Mouse (Mus musculus) ovary, postnatal 10 days (tissue): ENCODE measurements at regions not wholly inside any gene's neighbourhood (a gene's known extent, or its start where the extent isn't known, plus 50 kb on each side); places are given as distances from the start of the nearest gene placed in this dataset.

ENCODE experiments used
- DNase-seq: peaks from one replicate; pipeline ENCODE4 v3.0.0; 2022; ENCODE audit warnings: low spot score

GRCm38 (mm10) chr15:93785846-93786412, 190.2 kb upstream of the Prickle1 start:
- DNase-seq: no peak

- DNase-seq: no peak
These were observed 188.0 kb upstream of the Prickle1 start for GRCm38 (mm10) chr15:93783736-93784135.

- DNase-seq: no peak
These were observed 179.6 kb upstream of the Prickle1 start for GRCm38 (mm10) chr15:93775199-93775745.

DNA sequence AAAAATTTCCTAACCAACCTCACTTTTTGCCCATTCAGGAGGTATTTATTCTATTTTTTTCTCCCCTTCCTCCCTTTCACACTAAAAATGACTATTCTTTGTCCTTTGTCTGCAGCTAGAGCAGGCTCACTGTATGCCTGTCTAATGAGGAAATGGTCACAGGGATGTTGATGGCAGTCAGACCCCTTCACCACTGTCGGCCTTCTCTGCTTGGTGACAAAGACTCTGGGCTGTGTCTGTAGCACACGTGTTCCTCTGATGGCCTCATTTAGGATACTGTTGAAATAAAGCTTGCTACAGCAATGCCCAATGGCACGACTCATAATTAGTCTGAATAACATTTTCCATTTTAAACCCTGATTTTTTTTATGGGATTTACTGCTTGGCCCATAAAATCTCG, 178.6 kb upstream of the Prickle1 start:
- no peak for DNase-seq

- DNase-seq: no peak
These were observed 171.3 kb upstream of the Prickle1 start for GRCm38 (mm10) chr15:93766981-93767380.

DNA sequence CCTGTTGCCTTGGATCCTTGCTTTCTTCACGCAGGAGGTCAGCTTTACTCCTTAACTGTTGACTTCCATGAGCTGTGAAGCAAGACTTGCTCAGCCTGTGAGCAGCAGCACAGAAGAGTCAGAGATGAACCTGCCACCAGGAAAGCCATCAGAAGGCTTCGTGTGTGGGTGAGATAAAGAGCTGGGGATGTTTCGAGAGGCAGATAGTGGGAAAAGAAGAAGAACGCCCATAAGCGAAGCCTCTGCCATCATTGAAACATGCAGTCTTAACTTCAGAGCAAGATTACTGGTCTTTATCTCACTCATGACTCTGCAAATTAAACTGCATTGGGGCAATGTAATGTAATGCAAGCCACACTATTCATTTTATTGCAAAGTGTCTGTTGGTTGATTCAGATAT, 167.4 kb upstream of the Prickle1 start:
- DNase-seq: no peak

DNA sequence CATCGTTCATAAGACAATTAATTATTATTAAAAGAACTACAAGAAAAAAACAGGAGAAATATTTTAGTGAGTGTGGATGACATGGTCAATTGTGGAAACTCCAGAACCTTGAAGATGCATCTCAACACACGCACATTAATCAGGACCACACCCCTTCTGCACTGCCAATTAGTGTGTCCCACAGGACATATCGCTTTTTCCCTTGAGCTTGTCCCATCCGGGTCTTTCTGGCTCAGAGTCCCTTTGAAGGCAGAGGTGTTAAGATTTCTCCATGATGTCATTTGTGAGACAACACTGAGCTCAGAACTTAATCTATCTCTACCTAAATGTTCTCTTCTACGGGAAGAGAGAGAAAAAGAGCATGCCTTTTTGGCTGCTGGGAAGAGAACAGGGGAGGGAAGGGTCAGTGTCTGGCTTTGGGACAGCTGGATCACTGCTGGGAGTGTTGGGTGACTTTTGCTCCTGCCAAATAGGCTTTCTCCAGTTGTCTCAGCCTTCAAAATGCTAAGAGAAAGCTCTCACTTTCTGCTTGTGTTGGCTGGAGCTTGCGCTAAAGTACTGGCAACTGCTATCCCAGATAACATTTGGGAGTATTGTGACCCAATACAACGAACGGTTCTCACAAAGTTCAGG, 162.6 kb upstream of the Prickle1 start:
- no peak for DNase-seq

GRCm38 (mm10) chr15:93755989-93756388, 160.3 kb upstream of the Prickle1 start:
- no peak for DNase-seq

- DNase-seq: no peak
These were observed 156.1 kb upstream of the Prickle1 start for GRCm38 (mm10) chr15:93751817-93752216.

GRCm38 (mm10) chr15:93750953-93751352, 155.3 kb upstream of the Prickle1 start:
- no peak for DNase-seq

DNA sequence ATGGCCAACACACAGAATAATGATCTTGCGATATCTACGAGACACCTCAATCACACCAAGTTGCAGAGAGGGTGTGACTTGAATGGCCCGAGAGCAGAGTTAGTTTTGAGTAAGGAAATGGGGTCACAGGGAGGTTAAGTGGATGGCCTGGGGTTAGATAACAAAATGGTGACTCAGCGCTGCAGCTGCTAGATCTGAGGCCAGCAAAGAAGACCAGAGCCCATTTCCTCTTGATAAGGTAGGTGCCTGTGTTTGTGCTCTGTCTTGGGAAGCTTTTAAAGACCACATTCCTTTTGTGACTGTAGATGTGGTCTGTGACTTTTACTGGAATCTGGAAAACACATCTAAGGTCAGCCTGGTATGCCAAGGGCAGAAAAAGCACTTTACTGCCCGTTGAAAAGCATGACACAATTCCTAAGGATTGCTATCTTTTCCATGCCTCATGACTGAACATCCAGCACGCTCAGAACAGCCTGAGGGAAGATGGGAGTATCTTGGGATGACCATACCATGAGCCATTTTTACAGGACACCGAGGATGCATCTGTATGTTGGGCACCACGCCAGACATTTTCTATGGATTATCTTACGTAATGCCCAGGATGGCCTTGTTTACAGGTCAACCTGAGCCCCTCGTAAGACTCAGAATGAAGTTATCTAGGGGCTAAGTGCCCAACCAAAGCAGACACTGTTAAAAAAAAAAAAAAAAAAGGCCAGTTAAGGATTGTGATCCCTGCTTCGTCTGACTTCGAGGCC, 148.7 kb upstream of the Prickle1 start:
- DNase-seq: no peak

DNA sequence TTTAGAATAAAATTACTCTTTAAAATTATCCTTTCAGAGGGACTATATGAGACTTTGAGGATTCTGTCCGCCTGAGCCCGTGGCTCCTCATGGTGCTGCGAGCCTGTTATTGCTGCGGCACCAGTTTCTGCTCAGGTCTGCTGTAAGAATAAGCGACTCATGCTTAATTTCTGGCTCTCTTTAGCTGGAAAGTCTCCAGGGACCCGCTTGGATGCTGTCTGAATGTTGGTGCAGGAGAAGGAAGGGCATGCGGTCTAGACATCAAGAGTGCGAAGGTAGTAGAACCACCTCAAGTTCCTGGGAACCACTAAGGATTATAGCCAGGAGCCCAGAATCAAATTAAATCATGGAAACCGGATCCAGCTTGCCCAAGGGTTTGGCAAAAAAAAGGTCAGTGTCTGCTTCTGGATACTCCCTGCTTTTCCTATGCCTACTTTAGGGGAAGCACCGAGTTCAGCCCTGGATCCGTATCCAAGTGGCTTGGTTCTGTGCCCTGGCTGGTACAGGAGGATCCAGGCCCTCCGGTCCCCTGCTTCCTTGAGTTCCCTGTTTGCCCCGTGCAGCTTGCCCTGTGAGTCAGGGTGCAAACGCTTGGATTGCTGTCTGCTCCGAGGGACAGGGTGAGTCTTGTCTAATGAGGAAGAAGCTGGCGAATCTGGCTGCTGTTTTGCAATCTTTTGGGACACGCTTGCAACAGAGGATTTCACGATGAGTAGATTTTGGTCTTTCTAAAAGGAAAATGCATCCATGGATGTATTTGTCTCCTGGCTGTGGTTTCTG, 138.2 kb upstream of the Prickle1 start:
- no peak for DNase-seq

DNA sequence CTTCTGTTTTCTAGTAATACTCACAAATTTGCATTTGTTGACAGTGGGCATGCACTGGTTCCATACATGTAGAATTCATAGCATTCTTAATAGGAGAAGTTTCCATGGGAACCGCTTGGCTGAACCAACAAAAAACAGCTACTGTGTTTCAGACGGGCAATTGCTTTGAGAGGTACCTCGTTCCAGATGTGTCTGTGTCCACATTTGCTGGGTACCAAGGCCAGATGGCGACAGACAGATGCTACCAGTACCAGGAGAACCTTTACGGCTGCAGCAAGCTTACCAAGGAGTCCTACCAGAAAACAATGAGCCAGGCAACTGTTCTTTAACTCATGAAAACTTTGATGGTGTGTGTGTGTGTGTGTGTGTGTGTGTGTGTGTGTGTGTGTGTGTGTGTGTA, 137.1 kb upstream of the Prickle1 start:
- DNase-seq: no peak

- DNase-seq: no peak
These were observed 135.5 kb upstream of the Prickle1 start for GRCm38 (mm10) chr15:93731161-93731560.

DNA sequence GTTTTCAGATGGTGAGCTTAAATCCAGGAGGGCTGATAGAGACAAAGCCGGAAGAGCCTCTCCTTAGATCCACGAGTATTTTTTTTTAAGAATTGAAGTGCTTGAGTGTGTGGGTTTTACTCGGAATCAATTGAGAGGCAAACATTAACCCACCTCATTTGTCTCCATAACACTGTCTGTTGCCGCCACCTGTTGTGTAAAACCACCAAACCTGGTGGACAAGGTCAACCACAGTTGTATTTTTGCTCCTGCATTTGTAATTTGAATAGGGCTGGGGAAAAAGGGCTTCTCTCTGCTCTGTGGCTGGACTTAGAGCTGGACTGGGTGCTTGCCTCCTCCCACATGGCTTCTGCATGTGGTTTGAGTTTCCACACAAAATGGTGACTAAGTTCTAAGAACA, 119.8 kb upstream of the Prickle1 start:
- no peak for DNase-seq

- DNase-seq: peak; percentile 88
These were observed 117.7 kb upstream of the Prickle1 start for GRCm38 (mm10) chr15:93713428-93713827.

- DNase-seq: no peak
These were observed 116.9 kb upstream of the Prickle1 start for GRCm38 (mm10) chr15:93712594-93712993.

DNA sequence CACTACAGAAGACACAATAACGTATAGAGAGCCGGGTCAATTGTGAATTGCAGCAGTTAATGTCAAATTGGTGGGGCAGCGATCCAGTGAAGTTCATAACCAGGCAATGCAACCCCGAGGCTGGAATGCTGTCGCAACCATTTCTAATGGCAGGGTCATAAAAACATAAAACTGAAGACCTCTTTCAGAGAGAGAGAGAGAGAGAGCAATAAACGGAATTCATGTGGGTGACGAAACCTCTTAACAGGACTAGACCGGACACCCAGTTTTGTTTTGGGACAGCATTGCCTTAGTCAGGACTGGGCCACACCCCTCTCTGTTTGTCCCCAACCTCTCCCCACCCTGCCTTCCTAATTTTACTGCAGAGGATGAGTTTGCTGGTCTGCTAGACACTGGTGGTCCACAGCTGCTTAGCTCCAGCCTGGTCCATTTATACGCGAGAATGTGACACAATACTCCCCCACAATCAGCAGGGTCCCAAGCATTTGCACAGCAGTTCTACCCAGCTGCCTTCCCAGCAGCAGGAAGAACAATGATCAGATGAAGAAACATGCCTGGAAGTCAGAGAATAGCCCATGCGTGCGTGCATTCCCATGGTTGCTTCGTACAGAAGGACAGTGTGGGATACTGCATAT, 115.6 kb upstream of the Prickle1 start:
- DNase-seq: no peak

DNA sequence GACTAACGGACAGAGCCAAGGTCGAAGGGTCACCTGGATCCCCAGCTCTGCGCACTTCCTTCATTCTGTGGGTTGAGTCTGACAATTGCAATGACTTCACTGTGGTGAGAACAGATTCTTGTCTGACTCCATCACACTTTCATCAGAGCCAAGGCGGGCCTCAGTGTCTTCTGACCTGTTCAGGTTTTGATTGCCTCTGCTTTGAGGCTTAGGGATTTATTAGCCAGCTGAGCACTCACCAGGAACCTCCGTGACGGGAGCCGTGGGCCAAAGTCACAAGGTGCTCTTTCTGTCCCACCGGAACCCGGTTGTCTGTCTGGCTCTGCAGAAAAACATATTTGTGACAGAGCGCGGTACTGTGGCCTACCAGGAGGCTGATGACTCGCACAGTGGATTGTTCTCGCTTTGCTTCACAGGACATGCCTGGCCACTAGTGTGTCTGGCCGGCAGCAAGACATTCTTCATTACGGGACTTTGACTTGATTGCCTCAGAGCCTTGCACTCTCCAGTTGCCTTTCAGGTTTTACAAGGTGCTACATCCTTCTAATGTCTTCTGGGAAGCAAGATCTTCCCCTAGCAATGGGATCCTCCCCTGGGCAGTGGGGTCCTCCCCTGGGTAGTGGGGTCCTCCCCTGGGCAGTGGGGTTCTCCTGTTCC, 114.9 kb upstream of the Prickle1 start:
- no peak for DNase-seq

DNA sequence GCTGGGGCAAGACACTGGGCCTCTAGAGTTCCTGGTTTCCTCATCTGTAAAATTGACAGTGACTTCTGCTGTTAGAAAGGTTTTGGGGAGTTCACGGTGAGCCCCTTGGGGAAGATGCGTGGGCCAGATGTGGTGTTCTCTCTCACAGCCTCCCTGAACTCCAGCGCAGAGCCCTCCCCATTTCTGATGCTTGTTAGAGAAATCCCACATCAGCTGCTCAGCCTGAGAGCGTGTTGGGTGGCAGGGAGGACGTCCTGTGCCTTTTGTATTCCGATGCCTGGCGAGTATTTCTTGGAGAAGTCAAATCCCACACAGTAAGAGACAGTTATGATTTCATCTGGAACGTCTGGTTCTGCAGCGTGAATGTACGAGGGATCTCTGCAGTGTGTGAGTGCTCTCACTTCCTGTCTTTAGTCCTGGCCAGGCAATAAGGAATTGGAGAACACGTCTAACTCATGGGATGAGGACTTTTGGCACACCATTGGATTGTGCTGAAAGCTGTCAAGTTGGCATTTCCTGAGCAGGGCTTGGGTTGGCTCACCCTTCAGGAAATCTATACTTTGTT, 110.8 kb upstream of the Prickle1 start:
- DNase-seq: no peak

DNA sequence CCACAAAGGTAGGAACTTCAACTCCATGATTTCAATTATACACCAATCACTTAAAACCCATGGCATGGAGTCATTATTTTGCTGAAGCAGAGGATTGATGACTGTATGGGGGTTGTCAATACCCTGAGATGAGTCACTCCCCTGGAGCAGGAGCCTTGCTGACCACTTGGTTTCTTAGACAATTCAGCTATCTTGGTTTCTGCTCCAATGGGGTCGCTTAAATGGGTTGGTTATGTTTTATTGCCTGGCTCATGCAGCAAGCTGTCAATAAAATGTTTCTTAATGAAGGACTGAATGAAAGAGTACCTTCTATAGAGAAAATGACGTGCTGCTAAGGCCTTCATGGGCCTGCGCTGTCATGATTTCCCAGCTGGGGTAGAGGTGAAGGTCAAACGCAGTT, 110.0 kb upstream of the Prickle1 start:
- DNase-seq: no peak
